ENCODE assay signal across 8 mouse cellular contexts in genomic region chr13:51408519-51409001, GRCm38 (mm10). TPM values are rescaled to one million over a fixed set of nuclear protein-coding genes. Genes with fewer than 3 reads are reported as not detected.
A peak's percentile ranks its signal among the peaks of the same experiment; 100 is the strongest.
DNase-seq lines count a peak whose midpoint lies in the region; ATAC-seq and TF ChIP-seq lines count a peak whose summit lies in the region.

Gene S1pr3, plus strand, starts transcription at chr13:51408639.

- WGBS in embryonic facial prominence, embryonic 10.5 days: under 1% methylated on average over 33 of the region's 33 CpGs
- 2% methylated on average over 33 of the region's 33 CpGs for WGBS in lung, postnatal 0 days

- peak; percentile 23 for TF ChIP-seq CTCF in lung, postnatal 0 days (IDR thresholded peaks at IDR 0.05)

- H3K36me3 ChIP-seq in embryonic facial prominence, embryonic 10.5 days (replicated peaks): peaks cover 8% of the 10 kb centered on the region
- no peaks in the 10 kb centered on the region for H3K36me3 ChIP-seq in lung, postnatal 0 days (ENCODE audit: insufficient read depth, low read length)

- TF ChIP-seq EP300 in lung, postnatal 0 days (IDR thresholded peaks at IDR 0.05): no peak

- peak; percentile 62 for DNase-seq in adrenal gland, adult 2 months
- peak; percentile 91 for DNase-seq in embryonic facial prominence, embryonic 10.5 days (ENCODE audit: low spot score)
- DNase-seq in heart, adult 9 months (ENCODE audit: low spot score in 2 of 2): peak; percentile 82 to 84
- DNase-seq in kidney, adult 9 months: peak; percentile 43
- peak; percentile 78 for DNase-seq in lung, postnatal 0 days (ENCODE audit: low spot score)
- DNase-seq in retina, embryonic 14.5 days (ENCODE audit: low spot score): peak; percentile 80
- no peak for DNase-seq in cerebellum, adult 8-10 months
- DNase-seq in cerebellum, adult 18-20 months: no peak

- H3K27ac ChIP-seq in embryonic facial prominence, embryonic 10.5 days (replicated peaks): peak within 1 kb of the TSS; percentile 89
- H3K27ac ChIP-seq in lung, postnatal 0 days (ENCODE audit: low read length): peak within 1 kb of the TSS; percentile 71

- peak within 1 kb of the TSS; percentile 57 for H3K4me2 ChIP-seq in lung, postnatal 0 days (replicated peaks; ENCODE audit: low read depth, low read length)

- H3K9me3 ChIP-seq in embryonic facial prominence, embryonic 10.5 days: no peaks in the 10 kb centered on the region
- no peaks in the 10 kb centered on the region for H3K9me3 ChIP-seq in lung, postnatal 0 days (ENCODE audit: low read length)

- peak within 1 kb of the TSS; percentile 70 for H3K4me3 ChIP-seq in embryonic facial prominence, embryonic 10.5 days
- peak within 1 kb of the TSS; percentile 47 for H3K4me3 ChIP-seq in lung, postnatal 0 days (ENCODE audit: low read depth, low read length)

- peaks cover 72% of the 10 kb centered on the region for H3K4me1 ChIP-seq in embryonic facial prominence, embryonic 10.5 days
- no peaks in the 10 kb centered on the region for H3K4me1 ChIP-seq in lung, postnatal 0 days (ENCODE audit: insufficient read depth, low read depth, low read length)

- ATAC-seq in lung, postnatal 0 days: peak; percentile 77

- peak within 1 kb of the TSS; percentile 47 for H3K9ac ChIP-seq in lung, postnatal 0 days (replicated peaks; ENCODE audit: low read depth)

- H3K27me3 ChIP-seq in embryonic facial prominence, embryonic 10.5 days (replicated peaks; ENCODE audit: low read depth, poor library complexity, severe bottlenecking): peaks cover 46% of the 10 kb centered on the region
- 0 out of 2 replicates have a peak, but pooled peaks cover 4% of the 10 kb centered on the region for H3K27me3 ChIP-seq in lung, postnatal 0 days (replicated peaks; ENCODE audit: insufficient read depth, low read length)

RNA-seq across cellular contexts. Expression of gene S1pr3, which starts in this region (rescaled TPM):
- total RNA-seq in adrenal gland, adult 2 months (2021): 10 to 100 TPM; 13.3 to 24.5 TPM
- 6.3 and 6.6 TPM in 2 replicates for polyA plus RNA-seq in adrenal gland, adult 2 months (2012; rRNA removed)
- 50.4 and 67.6 TPM in 2 replicates for polyA plus RNA-seq in embryonic facial prominence, embryonic 10.5 days (2016; fragmentation: Nextera tagmentation; extraction: Ambion mirVana)
- 44.5 and 51.3 TPM in 2 replicates for polyA plus RNA-seq in lung, postnatal 0 days (2015; fragmentation: Nextera tagmentation; extraction: Ambion mirVana)

Comparison
In these comparisons a context has a peak if more than half of its experiments do, and no peak if none do; other contexts are left out.
1. DNase-seq: peak in adrenal gland, adult 2 months (single experiment), embryonic facial prominence, embryonic 10.5 days (single experiment), heart, adult 9 months (2 of 2), kidney, adult 9 months (single experiment), lung, postnatal 0 days (single experiment) and retina, embryonic 14.5 days (single experiment); none in cerebellum, adult 8-10 months (single experiment) and cerebellum, adult 18-20 months (0 of 2).